Mouse (Mus musculus) E14TG2a.4 (cell line): ENCODE measurements around the gene Lrrc45.

Experiments
- CTCF ChIP-seq: conservative IDR thresholded peaks from 2 replicates; pipeline ENCODE4 v1.5.1; 2014; ENCODE audit warnings: low read length
- NANOG ChIP-seq: IDR thresholded peaks from 2 replicates; pipeline ENCODE4 v1.6.1; 2014; ENCODE audit warnings: borderline replicate concordance, low read length, mixed read lengths
- POU5F1 ChIP-seq: IDR thresholded peaks from 2 replicates; pipeline ENCODE4 v1.6.1; 2014; ENCODE audit warnings: low read length, borderline replicate concordance

GRCm38 (mm10) chr11:120672687-120673593 is 40.8 kb upstream of the Lrrc45 start, which contains the start of gene Aspscr1:
- TF ChIP-seq CTCF (no peak), NANOG (no peak), POU5F1 (no peak)
